Mouse (Mus musculus) bone marrow, adult 2 months (tissue): ENCODE results near the gene Adgrv1.

Experiments
- CTCF ChIP-seq: fragments of 200-500 bp; IDR thresholded peaks from 2 replicates; pipeline ENCODE4 v1.5.1; 2011; ENCODE audit warnings: low read length, control low read depth; ENCODE audit not compliant: control insufficient read depth, insufficient read depth
- POLR2A ChIP-seq: fragments of 200-500 bp; IDR thresholded peaks from 2 replicates; pipeline ENCODE4 v1.6.1; 2011; ENCODE audit warnings: low read depth, mild to moderate bottlenecking, control low read depth, low read length, borderline replicate concordance; ENCODE audit not compliant: control insufficient read depth

DNA sequence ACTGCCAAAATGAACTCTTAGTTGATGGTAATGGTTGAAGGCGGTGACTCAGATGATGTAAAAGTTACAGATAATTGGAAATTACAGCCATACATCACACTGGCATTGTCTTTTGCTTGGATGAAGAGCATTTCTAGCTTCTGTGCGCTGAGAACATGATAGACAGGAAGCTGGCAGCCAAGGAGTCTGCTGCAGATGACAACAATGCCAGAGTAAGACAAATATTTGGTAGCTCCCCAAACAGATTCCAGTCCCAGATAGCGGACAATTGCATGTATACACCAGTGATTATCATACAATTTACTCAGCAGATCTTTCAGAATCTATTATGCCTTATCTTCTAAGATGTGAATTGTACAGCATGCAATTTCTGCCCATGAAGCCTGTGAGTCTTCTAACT is 409.2 kb downstream of the Adgrv1 start:
- TF ChIP-seq CTCF, result no peak
- no peak for TF ChIP-seq POLR2A
